Mouse (Mus musculus): ENCODE measurements at regions not wholly inside any gene's neighbourhood (a gene's known extent, or its start where the extent isn't known, plus 50 kb on each side); places are given as distances from the start of the nearest gene placed in this dataset.

DNA sequence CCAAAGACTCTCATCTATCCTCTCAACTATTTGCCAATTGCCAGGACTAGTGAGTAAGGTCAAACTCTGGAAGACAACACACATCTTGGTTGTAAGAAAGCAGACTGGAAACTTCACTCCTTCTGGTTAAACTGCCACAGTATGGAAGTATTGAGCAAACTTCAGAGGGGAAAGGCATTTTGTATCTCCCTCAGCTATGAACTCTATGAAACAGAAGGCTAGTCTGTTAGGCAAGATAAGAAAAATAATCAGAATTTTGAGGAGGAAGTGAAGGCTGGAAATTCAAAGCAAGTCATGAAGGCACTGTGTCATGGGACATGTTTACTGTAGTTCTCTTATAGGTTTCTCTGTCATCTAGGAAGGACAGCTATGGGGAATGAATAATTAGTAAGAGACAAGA lies 265.7 kb upstream of the Pdcd1 start:
- ATAC-seq (replicated peaks; ENCODE audit: low FRiP score) (no peak), DNase-seq (ENCODE audit: low spot score) (no peak)
- no peak overlapping the region for H3K4me3 ChIP-seq (ENCODE audit: low read depth, low read length)
- no peaks in the 10 kb centered on the region for H3K4me1 ChIP-seq (replicated peaks; ENCODE audit: control insufficient read depth, insufficient read depth, low read length)
- H3K36me3 ChIP-seq (ENCODE audit: control insufficient read depth, insufficient read depth, low read length), result no peaks in the 10 kb centered on the region
- H3K27me3 ChIP-seq (ENCODE audit: control insufficient read depth, insufficient read depth, low read length), result no peaks in the 10 kb centered on the region
- no peaks in the 10 kb centered on the region for H3K9me3 ChIP-seq (ENCODE audit: control insufficient read depth, low read length)
- H3K9ac ChIP-seq (ENCODE audit: low read length), result no peak overlapping the region
- no peak overlapping the region for H3K4me2 ChIP-seq (ENCODE audit: low read depth, low read length, severe bottlenecking)
- no peak overlapping the region for H3K27ac ChIP-seq (ENCODE audit: low read depth, low read length)

DNA sequence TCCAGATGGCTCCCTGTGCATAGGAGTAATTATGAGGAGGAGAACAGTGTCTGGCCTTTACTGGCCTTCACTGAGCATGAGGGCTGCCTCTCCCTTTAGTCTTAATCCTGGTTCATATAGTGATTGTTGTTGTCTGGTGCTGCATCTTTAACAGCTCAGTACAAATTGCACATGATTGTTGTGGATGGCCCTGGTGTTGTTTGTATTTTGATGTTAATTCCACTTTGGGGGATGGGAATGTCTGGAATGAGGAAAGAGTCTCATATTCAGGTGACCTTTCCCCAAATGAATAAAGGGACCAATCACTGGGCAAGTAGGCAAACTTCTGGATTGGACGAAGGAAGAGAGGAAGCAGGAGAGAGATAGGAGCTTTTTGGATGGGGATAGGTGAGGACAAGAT lies 246.0 kb upstream of the Pdcd1 start:
- no peaks in the 10 kb centered on the region for H3K4me1 ChIP-seq (replicated peaks; ENCODE audit: control insufficient read depth, insufficient read depth, low read length)
- no peaks in the 10 kb centered on the region for H3K27me3 ChIP-seq (ENCODE audit: control insufficient read depth, insufficient read depth, low read length)
- no peak overlapping the region for H3K4me2 ChIP-seq (ENCODE audit: low read depth, low read length, severe bottlenecking)
- H3K27ac ChIP-seq (ENCODE audit: low read depth, low read length), result no peak overlapping the region
- H3K9me3 ChIP-seq (ENCODE audit: control insufficient read depth, low read length), result no peaks in the 10 kb centered on the region
- no peak for DNase-seq (ENCODE audit: low spot score)
- no peak overlapping the region for H3K4me3 ChIP-seq (ENCODE audit: low read depth, low read length)
- ATAC-seq (replicated peaks; ENCODE audit: low FRiP score), result no peak
- no peak overlapping the region for H3K9ac ChIP-seq (ENCODE audit: low read length)
- no peaks in the 10 kb centered on the region for H3K36me3 ChIP-seq (ENCODE audit: control insufficient read depth, insufficient read depth, low read length)
- 73% methylated on average over 1 of the region's 1 CpGs for WGBS

DNA sequence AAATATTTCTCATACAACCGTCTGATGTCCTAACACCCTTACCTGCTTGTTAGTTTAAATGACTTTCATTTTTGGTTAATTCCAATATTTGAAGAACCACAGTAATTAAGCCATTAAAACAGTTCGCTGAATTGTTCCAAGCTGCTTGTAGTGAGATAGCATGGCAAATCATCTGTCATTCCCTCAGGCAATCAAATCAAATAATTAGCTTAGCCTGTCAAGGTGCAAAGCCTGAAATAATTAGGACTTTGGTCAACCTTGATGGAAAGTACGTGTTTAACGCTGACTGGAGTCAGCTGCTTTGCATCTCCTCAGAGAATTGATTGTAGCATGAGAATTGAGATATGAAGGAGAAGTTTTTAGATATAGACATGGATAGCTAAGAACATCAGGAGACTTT lies 220.2 kb upstream of the Pdcd1 start:
- no peak overlapping the region for H3K27ac ChIP-seq (ENCODE audit: low read depth, low read length)
- H3K9me3 ChIP-seq (ENCODE audit: control insufficient read depth, low read length), result no peaks in the 10 kb centered on the region
- H3K9ac ChIP-seq (ENCODE audit: low read length), result no peak overlapping the region
- no peak for DNase-seq (ENCODE audit: low spot score)
- no peak for ATAC-seq (replicated peaks; ENCODE audit: low FRiP score)
- H3K36me3 ChIP-seq (ENCODE audit: control insufficient read depth, insufficient read depth, low read length), result no peaks in the 10 kb centered on the region
- 83% methylated on average over 4 of the region's 4 CpGs for WGBS
- H3K4me2 ChIP-seq (ENCODE audit: low read depth, low read length, severe bottlenecking), result no peak overlapping the region
- H3K27me3 ChIP-seq (ENCODE audit: control insufficient read depth, insufficient read depth, low read length), result no peaks in the 10 kb centered on the region
- H3K4me1 ChIP-seq (replicated peaks; ENCODE audit: control insufficient read depth, insufficient read depth, low read length), result no peaks in the 10 kb centered on the region
- no peak overlapping the region for H3K4me3 ChIP-seq (ENCODE audit: low read depth, low read length)

DNA sequence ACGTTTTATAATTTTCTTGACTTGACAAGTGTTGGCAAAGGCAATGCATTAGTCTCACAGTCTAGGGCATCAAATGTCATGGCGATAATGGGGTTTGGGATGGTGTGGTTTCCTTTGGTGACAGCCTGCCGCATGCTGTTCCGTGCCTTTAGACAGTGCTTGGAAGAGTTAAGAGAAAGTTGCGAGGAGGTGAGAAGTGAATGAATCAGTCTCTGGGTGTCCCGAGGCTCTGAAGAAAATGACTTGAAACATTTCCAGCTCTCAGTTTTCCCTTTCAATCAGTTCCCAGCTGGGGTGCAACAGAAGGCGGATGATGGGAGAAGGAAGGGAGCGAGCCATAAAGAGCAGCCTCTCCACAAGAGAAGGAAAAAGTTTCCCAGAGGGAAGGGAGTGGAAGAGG lies 211.0 kb upstream of the Pdcd1 start:
- no peak overlapping the region for H3K4me3 ChIP-seq (ENCODE audit: low read depth, low read length)
- H3K4me2 ChIP-seq (ENCODE audit: low read depth, low read length, severe bottlenecking), result no peak overlapping the region
- no peaks in the 10 kb centered on the region for H3K4me1 ChIP-seq (replicated peaks; ENCODE audit: control insufficient read depth, insufficient read depth, low read length)
- no peaks in the 10 kb centered on the region for H3K36me3 ChIP-seq (ENCODE audit: control insufficient read depth, insufficient read depth, low read length)
- DNase-seq (ENCODE audit: low spot score) (no peak), ATAC-seq (replicated peaks; ENCODE audit: low FRiP score) (no peak)
- no peak overlapping the region for H3K9ac ChIP-seq (ENCODE audit: low read length)
- 85% methylated on average over 8 of the region's 8 CpGs for WGBS
- no peak overlapping the region for H3K27ac ChIP-seq (ENCODE audit: low read depth, low read length)
- H3K9me3 ChIP-seq (ENCODE audit: control insufficient read depth, low read length), result no peaks in the 10 kb centered on the region
- H3K27me3 ChIP-seq (ENCODE audit: control insufficient read depth, insufficient read depth, low read length), result no peaks in the 10 kb centered on the region

DNA sequence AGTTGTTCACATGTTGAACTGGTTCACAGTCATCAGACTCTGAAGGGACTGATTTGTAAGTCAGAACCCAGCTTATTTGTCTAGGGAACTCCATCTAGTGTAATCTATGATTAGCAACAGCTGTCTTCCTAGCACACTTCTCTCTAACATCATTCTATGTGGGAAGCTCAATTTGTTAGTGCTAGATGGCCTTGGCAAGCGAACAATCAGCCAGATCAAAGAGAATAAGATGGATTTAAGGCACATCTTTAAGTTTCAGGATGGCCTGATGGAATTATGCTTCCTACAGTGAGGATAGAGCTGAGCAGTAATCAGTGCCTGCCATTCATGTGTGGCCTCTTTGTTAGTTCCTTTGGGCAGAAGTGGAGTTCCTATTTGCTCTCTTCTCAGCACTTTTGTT lies 183.1 kb upstream of the Pdcd1 start:
- H3K9ac ChIP-seq (ENCODE audit: low read length), result no peak overlapping the region
- H3K9me3 ChIP-seq (ENCODE audit: control insufficient read depth, low read length), result no peaks in the 10 kb centered on the region
- no peak for ATAC-seq (replicated peaks; ENCODE audit: low FRiP score)
- 67% methylated on average over 1 of the region's 1 CpGs for WGBS
- H3K4me1 ChIP-seq (replicated peaks; ENCODE audit: control insufficient read depth, insufficient read depth, low read length), result no peaks in the 10 kb centered on the region
- H3K36me3 ChIP-seq (ENCODE audit: control insufficient read depth, insufficient read depth, low read length), result no peaks in the 10 kb centered on the region
- no peak for DNase-seq (ENCODE audit: low spot score)
- no peak overlapping the region for H3K4me3 ChIP-seq (ENCODE audit: low read depth, low read length)
- no peak overlapping the region for H3K27ac ChIP-seq (ENCODE audit: low read depth, low read length)
- no peak overlapping the region for H3K4me2 ChIP-seq (ENCODE audit: low read depth, low read length, severe bottlenecking)
- no peaks in the 10 kb centered on the region for H3K27me3 ChIP-seq (ENCODE audit: control insufficient read depth, insufficient read depth, low read length)

DNA sequence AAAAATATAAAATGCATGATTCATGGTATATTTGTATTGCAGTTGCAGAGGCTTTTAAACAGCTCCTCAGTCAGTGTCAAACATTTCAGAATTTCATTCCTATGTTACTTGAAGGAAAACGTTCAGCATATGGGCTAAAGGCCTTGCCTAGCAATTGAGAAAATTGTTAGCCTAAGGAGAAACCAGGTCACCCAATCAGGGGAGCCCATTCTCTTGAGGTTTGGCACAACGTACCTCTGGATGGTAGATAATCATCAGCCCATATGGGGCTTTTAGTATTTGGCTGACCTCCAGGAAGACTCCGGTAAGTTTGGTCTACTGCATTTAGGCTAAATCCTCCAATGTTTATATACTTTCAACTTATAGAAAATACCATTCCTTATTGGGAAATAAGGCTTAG lies 168.7 kb upstream of the Pdcd1 start:
- WGBS, result 83% methylated on average over 3 of the region's 3 CpGs
- no peaks in the 10 kb centered on the region for H3K4me1 ChIP-seq (replicated peaks; ENCODE audit: control insufficient read depth, insufficient read depth, low read length)
- no peak overlapping the region for H3K4me3 ChIP-seq (ENCODE audit: low read depth, low read length)
- no peak overlapping the region for H3K9ac ChIP-seq (ENCODE audit: low read length)
- H3K27ac ChIP-seq (ENCODE audit: low read depth, low read length), result no peak overlapping the region
- H3K27me3 ChIP-seq (ENCODE audit: control insufficient read depth, insufficient read depth, low read length), result no peaks in the 10 kb centered on the region
- ATAC-seq (replicated peaks; ENCODE audit: low FRiP score) (no peak), DNase-seq (ENCODE audit: low spot score) (no peak)
- no peaks in the 10 kb centered on the region for H3K36me3 ChIP-seq (ENCODE audit: control insufficient read depth, insufficient read depth, low read length)
- H3K4me2 ChIP-seq (ENCODE audit: low read depth, low read length, severe bottlenecking), result no peak overlapping the region
- H3K9me3 ChIP-seq (ENCODE audit: control insufficient read depth, low read length), result no peaks in the 10 kb centered on the region

DNA sequence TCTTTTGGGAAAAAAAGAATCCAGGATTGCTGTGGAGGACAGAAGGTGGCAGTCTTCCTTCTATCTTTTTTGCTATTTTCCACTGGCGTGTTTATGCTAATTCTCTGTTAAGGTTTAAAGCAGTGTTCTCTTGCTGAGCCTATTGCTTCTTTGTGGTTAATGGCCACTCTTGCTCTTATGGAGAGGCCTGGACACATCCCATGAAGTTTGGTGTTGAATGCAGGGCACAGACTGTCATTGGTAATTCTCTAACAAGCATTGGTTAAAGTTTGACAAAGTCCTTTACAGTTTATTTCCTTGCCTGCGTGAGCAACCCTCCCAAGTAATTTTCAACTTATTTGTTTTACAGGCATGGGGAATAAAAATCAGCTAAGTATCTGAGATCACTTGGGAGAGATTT lies 165.1 kb upstream of the Pdcd1 start:
- H3K9me3 ChIP-seq (ENCODE audit: control insufficient read depth, low read length), result no peaks in the 10 kb centered on the region
- no peak for DNase-seq (ENCODE audit: low spot score)
- no peak overlapping the region for H3K9ac ChIP-seq (ENCODE audit: low read length)
- no peak for ATAC-seq (replicated peaks; ENCODE audit: low FRiP score)
- no peaks in the 10 kb centered on the region for H3K27me3 ChIP-seq (ENCODE audit: control insufficient read depth, insufficient read depth, low read length)
- H3K4me3 ChIP-seq (ENCODE audit: low read depth, low read length), result no peak overlapping the region
- no peaks in the 10 kb centered on the region for H3K36me3 ChIP-seq (ENCODE audit: control insufficient read depth, insufficient read depth, low read length)
- no peaks in the 10 kb centered on the region for H3K4me1 ChIP-seq (replicated peaks; ENCODE audit: control insufficient read depth, insufficient read depth, low read length)
- no peak overlapping the region for H3K27ac ChIP-seq (ENCODE audit: low read depth, low read length)
- 87% methylated on average over 2 of the region's 2 CpGs for WGBS
- H3K4me2 ChIP-seq (ENCODE audit: low read depth, low read length, severe bottlenecking), result no peak overlapping the region

DNA sequence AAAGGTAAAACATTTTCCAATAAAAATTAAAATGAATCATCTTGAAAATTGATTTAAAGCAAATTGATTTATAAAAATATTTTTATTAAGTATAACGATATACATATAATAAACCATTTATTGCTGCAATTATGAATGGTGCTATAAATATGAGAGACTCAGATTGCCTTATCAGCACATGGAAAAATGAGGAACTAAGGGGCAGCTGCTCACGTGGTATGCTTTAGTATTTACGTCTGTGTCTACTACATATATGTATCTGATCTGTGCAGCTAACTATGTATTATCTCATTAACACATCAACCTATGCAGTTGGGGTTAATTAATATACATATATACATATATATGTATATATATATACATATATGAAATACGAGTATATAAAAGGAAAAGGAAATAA lies 156.6 kb upstream of the Pdcd1 start:
- H3K36me3 ChIP-seq (ENCODE audit: control insufficient read depth, insufficient read depth, low read length), result no peaks in the 10 kb centered on the region
- DNase-seq (ENCODE audit: low spot score), result no peak
- no peaks in the 10 kb centered on the region for H3K27me3 ChIP-seq (ENCODE audit: control insufficient read depth, insufficient read depth, low read length)
- ATAC-seq (replicated peaks; ENCODE audit: low FRiP score), result no peak
- H3K9ac ChIP-seq (ENCODE audit: low read length), result no peak overlapping the region
- H3K27ac ChIP-seq (ENCODE audit: low read depth, low read length), result no peak overlapping the region
- H3K4me2 ChIP-seq (ENCODE audit: low read depth, low read length, severe bottlenecking), result no peak overlapping the region
- no peak overlapping the region for H3K4me3 ChIP-seq (ENCODE audit: low read depth, low read length)
- no peaks in the 10 kb centered on the region for H3K4me1 ChIP-seq (replicated peaks; ENCODE audit: control insufficient read depth, insufficient read depth, low read length)
- 90% methylated on average over 4 of the region's 4 CpGs for WGBS
- H3K9me3 ChIP-seq (ENCODE audit: control insufficient read depth, low read length), result no peaks in the 10 kb centered on the region

DNA sequence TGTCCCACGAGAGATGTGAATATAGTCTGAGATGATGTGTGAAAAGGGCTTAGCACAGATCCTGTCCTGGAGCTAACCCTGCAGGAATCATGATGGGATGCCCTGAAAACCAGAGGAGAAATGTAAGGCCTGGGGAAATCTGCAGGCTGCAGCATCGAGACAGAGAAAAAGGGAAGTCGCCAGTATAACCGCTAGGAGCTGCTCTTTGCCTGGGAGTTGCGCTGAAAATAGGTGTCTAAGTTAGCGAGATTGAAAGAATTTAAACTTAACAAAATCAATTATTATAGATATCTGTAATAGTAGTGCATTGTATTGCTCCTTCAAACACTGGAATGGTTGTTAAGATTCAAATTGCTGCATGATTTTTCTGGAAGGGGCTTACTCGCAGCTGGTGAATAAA lies 155.5 kb upstream of the Pdcd1 start:
- Histone ChIP-seq H3K9me3 (ENCODE audit: control insufficient read depth, low read length) (no peaks in the 10 kb centered on the region), H3K36me3 (ENCODE audit: control insufficient read depth, insufficient read depth, low read length) (no peaks in the 10 kb centered on the region), H3K4me3 (ENCODE audit: low read depth, low read length) (no peak overlapping the region), H3K9ac (ENCODE audit: low read length) (no peak overlapping the region), H3K4me1 (replicated peaks; ENCODE audit: control insufficient read depth, insufficient read depth, low read length) (no peaks in the 10 kb centered on the region), H3K27ac (ENCODE audit: low read depth, low read length) (no peak overlapping the region), H3K4me2 (ENCODE audit: low read depth, low read length, severe bottlenecking) (no peak overlapping the region), H3K27me3 (ENCODE audit: control insufficient read depth, insufficient read depth, low read length) (no peaks in the 10 kb centered on the region)
- DNase-seq (ENCODE audit: low spot score) (no peak), ATAC-seq (replicated peaks; ENCODE audit: low FRiP score) (no peak)
- 90% methylated on average over 7 of the region's 7 CpGs for WGBS
